24 mouse cellular contexts compared by ENCODE assay signal in the genomic region with DNA sequence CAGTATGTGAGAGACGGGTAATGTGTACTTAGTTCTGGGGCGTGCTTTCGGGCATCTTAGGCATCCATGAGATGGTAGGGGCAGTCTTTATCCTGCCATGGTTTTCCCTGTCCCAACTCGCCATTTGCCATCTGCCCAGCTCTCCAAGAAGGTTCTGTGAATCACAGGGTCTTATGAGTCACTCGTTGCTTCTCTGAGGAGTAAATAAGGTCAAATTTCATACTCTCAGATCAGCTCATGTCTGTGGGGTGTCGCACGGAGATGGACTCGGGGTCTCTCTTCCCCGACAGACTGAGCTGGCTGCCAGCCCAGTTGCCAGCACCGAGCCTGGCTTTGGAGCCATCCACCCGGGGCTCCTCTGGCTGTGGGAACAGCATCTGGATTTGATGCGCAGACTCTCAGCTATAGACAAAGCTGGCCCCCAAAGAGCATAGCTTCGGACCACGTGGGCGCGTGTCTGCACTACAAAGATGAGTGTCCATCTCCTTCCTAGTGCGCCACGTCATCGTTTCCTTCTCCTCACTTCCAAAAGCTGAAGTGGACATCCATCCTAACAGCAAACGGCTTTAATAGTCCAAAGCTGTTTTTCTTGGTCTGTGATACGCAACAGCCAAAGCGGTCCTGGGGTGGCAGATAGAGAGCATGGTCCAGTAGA. TPM values are rescaled to one million over a fixed set of nuclear protein-coding genes. Genes with fewer than 3 reads are reported as not detected.
DNase-seq lines count a peak whose midpoint lies in the region; ATAC-seq and TF ChIP-seq lines count a peak whose summit lies in the region.
"Had no signal": no experiment of that assay in that cellular context is flagged by ENCODE, and none has a peak within 500 bp of the region (broad histone marks: within the 10 kb centered on the region; RNA-seq: fewer than 3 reads in every experiment).

No protein-coding gene starts in this region.

- peak; percentile 44 for DNase-seq in adrenal gland, adult 2 months
- no peak for DNase-seq in adrenal gland, postnatal 4 days (ENCODE audit: low spot score in 2 of 2)
- DNase-seq in left cerebral cortex, adult 2 months (ENCODE audit: extremely low spot score in 1 of 2, low spot score in 2 of 2) = no peak
- DNase-seq in left cerebral cortex, postnatal 4 days = no peak
- DNase-seq in Patski (ENCODE audit: low read depth, low spot score) = peak; percentile 37
- no peak for DNase-seq in lung, adult 18-20 months
- no peak for DNase-seq in lung, postnatal 14 days
- DNase-seq: cerebellum, adult 11-12 months; cerebellum, postnatal 14 days; forebrain, postnatal 0 days; heart, adult 2 months; heart, postnatal 4 days; kidney, adult 2 months; kidney, postnatal 4 days; midbrain, embryonic 14.5 days; thymus, postnatal 36 days had no signal

- no peak overlapping the region for H3K4me2 ChIP-seq in stomach, embryonic 16.5 days (ENCODE audit: low read depth, low read length)
- H3K4me2 ChIP-seq: forebrain, embryonic 12.5 days; heart, embryonic 12.5 days; hindbrain, embryonic 15.5 days; limb, embryonic 12.5 days had no signal

- WGBS in stomach, embryonic 16.5 days = 75% methylated on average over 22 of the region's 22 CpGs

- no peak for ATAC-seq in Patski
- ATAC-seq in stomach, embryonic 16.5 days (ENCODE audit: insufficient read depth, low FRiP score) = no peak
- ATAC-seq: forebrain, postnatal 0 days; inflammation-experienced regulatory T-cells, adult 6 months had no signal

- TF ChIP-seq CTCF in left cerebral cortex, adult 2 months (IDR thresholded peaks at IDR 0.05) = no peak
- no peak for TF ChIP-seq CTCF in Patski (IDR thresholded peaks at IDR 0.05)

- intact Hi-C loops in left cerebral cortex, adult 2 months (cut with DNase I) = no loop called here
- intact Hi-C loops in left cerebral cortex, postnatal 4 days (cut with DNase I) = no loop called here

- H3K27ac ChIP-seq in left cerebral cortex, adult 2 months = peak overlapping the region; percentile 82
- H3K27ac ChIP-seq in stomach, embryonic 16.5 days (ENCODE audit: low read length) = peak overlapping the region; percentile 81
- H3K27ac ChIP-seq: forebrain, embryonic 12.5 days; heart, adult 2 months; hindbrain, embryonic 15.5 days; limb, embryonic 12.5 days; macrophage had no signal

- CTCF ChIA-PET in Patski (lab: Charles Lee) = interaction anchor here (0.9 to 1.0 kb wide), 2 partner anchors 15 to 17 kb away, joined by 3 to 4 read pairs; no protein-coding TSS in a partner anchor

- no peaks in the 10 kb centered on the region for H3K9me3 ChIP-seq in stomach, embryonic 16.5 days (replicated peaks; ENCODE audit: control insufficient read depth, low read length)
- H3K9me3 ChIP-seq: forebrain, embryonic 12.5 days; G1E; heart, embryonic 12.5 days; hindbrain, embryonic 15.5 days; limb, embryonic 12.5 days had no signal

- no peaks in the 10 kb centered on the region for H3K36me3 ChIP-seq in stomach, embryonic 16.5 days (ENCODE audit: control insufficient read depth, insufficient read depth, low read length)
- H3K36me3 ChIP-seq: forebrain, embryonic 12.5 days; G1E; heart, embryonic 12.5 days; hindbrain, embryonic 15.5 days; limb, embryonic 12.5 days had no signal

- H3K4me1 ChIP-seq in stomach, embryonic 16.5 days (ENCODE audit: control insufficient read depth, insufficient read depth, low read length) = no peaks in the 10 kb centered on the region

- no peak overlapping the region for H3K9ac ChIP-seq in stomach, embryonic 16.5 days (ENCODE audit: low read length)
- H3K9ac ChIP-seq: forebrain, embryonic 12.5 days; forebrain, postnatal 0 days; heart, embryonic 12.5 days; hindbrain, embryonic 15.5 days; limb, embryonic 12.5 days had no signal

- no peaks in the 10 kb centered on the region for H3K27me3 ChIP-seq in Patski
- H3K27me3 ChIP-seq in stomach, embryonic 16.5 days (ENCODE audit: control insufficient read depth, insufficient read depth, low read length) = no peaks in the 10 kb centered on the region
- H3K27me3 ChIP-seq: hindbrain, embryonic 15.5 days had no signal

- in situ Hi-C loops in Patski (cut with MboI; ENCODE audit: low pct_unique_long_range_greater_than_20kb) = loop anchor here (25.0 kb wide), 1 partner anchor 1131 kb away; no protein-coding TSS in a partner anchor

- no peak overlapping the region for H3K4me3 ChIP-seq in left cerebral cortex, adult 2 months
- H3K4me3 ChIP-seq in stomach, embryonic 16.5 days (replicated peaks; ENCODE audit: low read length) = no peak overlapping the region
- H3K4me3 ChIP-seq: forebrain, embryonic 12.5 days; heart, adult 2 months; heart, embryonic 12.5 days; hindbrain, embryonic 15.5 days; limb, embryonic 12.5 days had no signal

- POLR2A ChIA-PET in Patski (lab: Charles Lee) = interaction anchor here (1.3 kb wide), 1 partner anchor 50 kb away, joined by 5 read pairs; a partner anchor contains a TSS

RNA-seq across cellular contexts. Expression of a gene that starts 2.0 kb away (rescaled TPM):
- total RNA-seq in adrenal gland, adult 2 months (2021) = 10 to 100 TPM; 19.3 to 32.9 TPM
- 0.83 and 1.1 TPM in 2 replicates for polyA plus RNA-seq in adrenal gland, adult 2 months (2012; rRNA removed)
- total RNA-seq in adrenal gland, postnatal 4 days (2021) = 10 to 100 TPM; 11.4 to 11.7 TPM
- 100 to 1,000 TPM; 114 to 137 TPM for total RNA-seq in left cerebral cortex, adult 2 months (2021)
- total RNA-seq in left cerebral cortex, postnatal 4 days (2021) = 10 to 100 TPM; 26.0 to 30.7 TPM
- polyA plus RNA-seq in Patski (2021) = 46.1 TPM
- 93.9 and 103 TPM in 2 replicates for polyA plus RNA-seq in stomach, embryonic 16.5 days (2015; fragmentation: Nextera tagmentation; extraction: Ambion mirVana)
- polyA plus RNA-seq: G1E had no signal

RNA-seq across cellular contexts. Expression of a gene that starts 50.2 kb away (rescaled TPM):
- total RNA-seq in adrenal gland, adult 2 months (2021) = 100 to 1,000 TPM; 238 to 275 TPM
- 113 and 114 TPM in 2 replicates for polyA plus RNA-seq in adrenal gland, adult 2 months (2012; rRNA removed)
- total RNA-seq in adrenal gland, postnatal 4 days (2021) = 100 to 1,000 TPM; 203 to 214 TPM
- 100 to 1,000 TPM; 450 to 470 TPM for total RNA-seq in left cerebral cortex, adult 2 months (2021)
- total RNA-seq in left cerebral cortex, postnatal 4 days (2021) = 100 to 1,000 TPM; 265 to 277 TPM
- polyA plus RNA-seq in Patski (2021) = 290 TPM
- polyA plus RNA-seq in stomach, embryonic 16.5 days (2015; fragmentation: Nextera tagmentation; extraction: Ambion mirVana) = 256 and 260 TPM in 2 replicates

Comparison
In these comparisons a context has a peak if more than half of its experiments do, and no peak if none do; other contexts are left out.
1. DNase-seq: peak in adrenal gland, adult 2 months (single experiment) and Patski (single experiment); none in adrenal gland, postnatal 4 days (0 of 2), left cerebral cortex, adult 2 months (0 of 2), left cerebral cortex, postnatal 4 days (single experiment), lung, adult 18-20 months (0 of 2) and lung, postnatal 14 days (single experiment).